Mouse (Mus musculus) testis, adult 2 months (tissue): Measurements from ENCODE around the gene Ppp1ca.

Experiments
- CTCF ChIP-seq: fragments of 200-500 bp; IDR thresholded peaks from 2 replicates; pipeline ENCODE4 v1.5.1; 2012; ENCODE audit warnings: low read depth, mild to moderate bottlenecking, inconsistent platforms, low read length, moderate library complexity; ENCODE audit not compliant: control insufficient read depth, insufficient read depth, insufficient replicate concordance
- POLR2A ChIP-seq: fragments of 200-500 bp; IDR thresholded peaks from 2 replicates; pipeline ENCODE4 v1.6.1; 2012; ENCODE audit warnings: low read depth, mild to moderate bottlenecking, inconsistent platforms, low read length, moderate library complexity; ENCODE audit not compliant: control insufficient read depth

DNA sequence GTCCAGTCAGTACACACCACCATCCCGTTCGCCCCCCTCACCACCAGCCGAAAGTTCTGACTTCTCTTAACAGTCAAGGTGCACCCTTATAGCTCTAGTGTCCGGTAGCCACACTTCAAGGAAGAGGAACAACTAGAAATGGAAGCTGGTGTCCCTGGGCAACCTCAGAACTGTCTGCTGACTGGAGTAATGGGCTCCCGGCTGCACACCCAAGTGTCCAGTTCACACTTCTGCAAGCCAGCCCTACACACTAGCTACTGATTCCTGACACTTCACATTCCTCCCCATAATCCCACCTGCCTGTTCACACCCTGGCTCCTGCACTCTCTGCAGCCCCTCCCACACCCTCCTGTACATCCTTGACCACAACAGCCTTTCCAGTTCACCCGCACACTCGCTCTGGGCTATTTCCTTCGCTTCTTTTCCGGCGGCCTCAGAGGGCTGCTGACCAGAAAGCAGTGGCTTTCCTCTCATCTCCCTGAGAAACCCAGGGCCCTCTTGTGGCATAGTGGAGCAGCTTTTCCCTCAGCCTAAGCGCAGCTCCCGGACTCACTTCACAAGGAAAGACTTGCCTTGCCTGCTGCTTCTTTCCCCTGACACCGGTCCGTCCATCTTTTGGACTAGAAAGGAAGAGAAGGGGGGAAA is 24.3 kb downstream of the Ppp1ca start:
- TF ChIP-seq CTCF: peak; percentile 5; the same call in 1 of the 2 replicates
- TF ChIP-seq POLR2A: no peak
